Mouse (Mus musculus): ENCODE data around the gene Aspn.
"Not testable (repeated sequence)": the region's sequence is repeated elsewhere in the genome, so short reads cannot be mapped to it uniquely, and the experiment has no call there.

The Aspn gene

DNA sequence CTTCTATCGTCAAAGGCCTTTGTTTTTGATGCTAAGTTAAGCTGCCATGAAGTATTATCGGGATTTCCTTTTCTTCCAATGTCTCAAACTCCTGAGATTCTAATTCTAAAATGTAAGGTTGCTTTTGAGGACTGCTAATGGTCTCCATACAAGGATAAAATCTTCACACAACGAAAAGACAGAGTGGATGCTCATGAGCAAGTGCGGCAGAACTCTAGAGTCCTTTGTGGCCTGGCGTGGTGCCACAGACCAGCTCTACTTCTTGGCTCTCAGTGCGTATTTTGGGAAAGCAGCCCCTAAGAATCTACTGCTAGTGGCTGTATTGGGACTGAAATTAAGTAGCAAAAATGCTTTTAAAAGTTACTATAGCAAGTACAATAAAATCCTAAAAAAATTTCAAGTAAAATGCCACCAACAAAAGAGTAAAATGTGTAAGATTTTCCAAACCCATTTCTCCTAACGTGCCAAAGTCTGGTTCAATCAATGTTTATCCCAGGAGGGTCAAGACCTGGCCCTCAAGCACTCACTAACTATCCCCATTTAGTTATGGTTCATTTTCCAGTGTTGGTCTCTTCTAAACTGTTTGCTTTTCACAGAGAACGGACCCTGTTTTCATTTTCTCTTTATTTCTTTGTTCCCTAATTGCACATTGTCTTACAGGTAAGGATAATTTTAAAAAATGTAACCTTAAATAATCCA lies 40.2 kb downstream of the Aspn start:
- no peak for DNase-seq (ENCODE audit: low read depth, low spot score)

DNA sequence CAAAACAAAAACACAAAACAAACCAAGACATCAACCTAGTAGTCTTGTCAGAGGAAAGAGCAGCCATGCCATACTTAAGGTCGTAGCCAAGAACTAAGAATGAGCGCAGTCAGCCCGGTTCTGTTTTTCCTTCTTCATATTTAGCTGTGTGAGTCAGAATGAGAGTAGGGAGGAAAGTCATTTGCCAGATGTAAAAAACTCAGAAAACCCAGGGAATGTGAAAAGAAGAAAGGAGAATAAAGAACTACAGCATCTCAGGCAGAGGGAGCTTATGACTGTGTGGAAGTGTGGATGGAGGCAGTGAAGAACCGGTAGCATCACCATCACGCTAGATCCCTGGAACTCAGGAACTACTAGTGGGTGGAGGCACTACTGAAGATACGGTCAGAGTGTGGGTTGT lies 41.8 kb downstream of the Aspn start:
- no peak for DNase-seq (ENCODE audit: low read depth, low spot score)

DNA sequence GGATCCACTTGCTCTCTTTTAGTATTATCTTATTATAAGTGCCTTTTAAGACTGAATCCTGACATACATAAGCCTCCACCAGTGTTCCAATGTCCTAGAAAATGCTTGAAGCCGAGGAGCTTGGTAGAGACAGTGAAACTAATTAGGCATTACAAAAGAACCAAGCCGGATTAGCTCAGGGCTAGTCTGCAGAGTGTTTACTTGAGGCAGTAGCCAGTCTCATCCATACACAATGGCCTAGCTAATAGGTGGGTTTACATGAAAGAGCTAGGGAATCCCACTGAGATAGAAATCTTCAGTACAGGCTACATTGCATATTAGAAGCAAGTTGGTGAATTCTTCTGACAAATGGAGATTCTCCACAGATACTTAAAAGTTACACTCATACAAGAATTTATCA lies 58.3 kb downstream of the Aspn start:
- DNase-seq (ENCODE audit: low read depth, low spot score), result not testable (repeated sequence)

DNA sequence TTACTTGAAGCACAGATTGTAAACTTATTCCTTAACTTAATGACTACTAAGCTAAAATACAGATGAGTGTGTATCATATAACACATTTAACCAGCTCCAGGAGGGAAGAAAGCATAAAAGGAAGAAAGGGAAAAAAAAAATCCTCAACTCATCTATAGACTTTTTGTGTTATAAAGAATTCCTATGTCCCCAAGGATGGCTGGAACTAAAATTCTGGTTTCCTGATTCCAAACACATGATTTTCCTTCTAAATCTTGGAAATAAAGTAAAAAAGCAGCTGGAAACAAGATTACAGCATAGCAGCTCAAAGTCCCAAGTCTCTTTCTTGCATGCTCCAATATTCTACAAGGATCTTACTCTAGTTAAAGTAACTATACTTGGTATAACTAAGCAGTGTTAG lies 59.4 kb downstream of the Aspn start:
- DNase-seq (ENCODE audit: low read depth, low spot score), result no peak

DNA sequence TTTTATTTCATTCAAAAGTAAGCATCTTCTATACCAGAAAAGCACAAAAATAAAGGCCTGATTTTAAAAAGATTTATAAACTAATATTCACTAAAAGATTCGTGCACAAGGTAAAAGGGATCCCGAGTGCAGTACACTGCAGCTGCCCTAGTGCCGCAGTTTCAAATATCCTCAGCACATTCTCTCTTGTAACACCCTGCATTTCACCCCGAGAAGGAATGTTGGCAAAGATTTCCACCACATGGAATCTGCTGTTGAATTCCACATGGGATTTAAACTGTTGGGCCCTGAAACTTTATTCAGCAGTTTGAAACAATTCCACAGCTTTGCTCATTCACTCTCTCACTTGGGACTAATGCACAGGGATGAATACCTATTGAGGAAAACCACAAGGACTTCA lies 63.5 kb downstream of the Aspn start, which contains the start of gene Ogn:
Gene Ogn (plus strand): TSS at position 333 of the 400 bp plus-strand sequence.
- no peak for DNase-seq (ENCODE audit: low read depth, low spot score)

DNA sequence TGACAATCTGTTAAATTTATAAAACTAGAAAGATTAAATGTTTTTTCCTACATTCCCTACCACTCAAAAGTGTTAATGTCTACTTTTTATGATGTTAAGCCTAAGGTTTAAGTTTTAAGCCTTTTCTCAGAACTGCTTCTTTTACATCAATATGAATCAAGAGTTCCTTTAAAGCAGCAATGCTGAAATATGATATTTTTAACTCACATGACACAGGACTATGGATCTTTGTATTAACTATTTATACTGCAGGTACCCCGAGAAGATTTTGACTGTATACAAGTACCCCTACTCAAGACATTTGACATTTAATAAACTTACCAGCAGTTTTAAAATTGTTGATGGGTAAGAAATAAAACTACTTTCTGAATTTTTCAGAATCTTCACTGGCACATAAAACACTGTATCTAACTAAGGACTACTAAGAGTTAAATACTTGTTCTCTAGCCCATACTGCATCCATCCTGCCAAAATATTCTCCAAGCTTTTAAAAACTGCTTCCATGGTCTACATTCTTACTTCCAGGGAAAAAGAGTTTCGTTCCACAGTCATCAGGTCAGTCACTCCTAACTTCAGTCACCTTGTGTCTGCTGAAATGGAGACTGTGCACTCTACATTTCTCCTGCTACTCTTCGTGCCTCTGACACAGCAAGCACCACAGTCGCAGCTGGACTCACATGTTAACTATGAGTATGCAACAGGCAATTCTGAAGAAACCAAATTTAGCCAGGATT lies 64.5 kb downstream of the Aspn start:
- no peak for DNase-seq (ENCODE audit: low read depth, low spot score)

DNA sequence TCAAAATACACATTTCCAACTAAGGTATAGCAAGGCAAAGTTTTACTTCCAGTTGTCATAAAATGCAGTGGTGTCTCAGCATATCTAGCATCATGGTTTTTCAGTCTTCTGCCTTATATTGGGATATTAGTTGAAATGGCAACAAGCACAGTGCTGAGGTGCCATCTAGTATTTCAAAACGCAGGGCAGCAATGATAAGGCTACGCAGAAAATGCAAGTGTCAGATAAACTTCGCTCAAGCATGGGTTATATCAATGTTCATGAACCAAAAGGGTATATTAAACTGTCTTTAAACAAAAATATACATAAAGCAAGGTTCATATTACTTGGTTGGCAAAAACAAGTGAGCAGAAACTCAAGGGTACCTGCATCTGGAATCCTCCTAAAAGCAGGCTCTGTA lies 72.8 kb downstream of the Aspn start:
- DNase-seq (ENCODE audit: low read depth, low spot score), result no peak

Data from retina, postnatal 7 days (tissue).